Comparison of ENCODE assay signal across 9 mouse cellular contexts in the genomic region with DNA sequence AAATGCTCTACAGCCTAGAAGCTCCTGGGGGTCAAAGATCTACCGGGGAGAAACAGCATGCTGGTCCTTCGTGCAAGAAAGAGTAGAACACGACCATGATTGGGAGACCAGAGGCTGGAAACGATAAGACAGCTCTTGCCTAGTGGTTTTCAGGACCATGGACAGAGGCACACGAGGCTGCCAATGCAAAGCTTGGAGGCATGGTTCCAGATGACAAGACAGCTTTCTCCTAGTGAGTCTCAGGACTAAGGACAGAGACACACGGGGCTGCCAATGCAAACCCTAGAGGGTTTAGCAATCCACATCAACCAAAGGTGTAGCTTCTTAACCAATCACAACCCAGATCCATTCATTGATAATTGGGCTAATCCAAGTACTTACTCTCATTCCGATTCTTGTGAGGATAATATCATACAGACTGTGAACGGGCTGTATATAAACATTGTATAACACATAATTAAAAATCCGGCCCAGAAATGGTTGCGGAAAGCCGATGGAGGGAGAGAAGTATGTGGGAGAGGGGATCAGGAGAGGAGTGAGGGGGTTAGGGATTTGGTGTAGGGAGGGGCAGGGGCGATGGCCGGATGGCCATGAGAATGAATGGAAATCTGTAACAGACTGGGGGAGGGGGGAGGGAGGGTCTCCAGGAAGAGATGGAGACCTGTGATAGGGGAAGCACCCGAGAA.
DNase-seq lines count a peak whose midpoint lies in the region; ATAC-seq and TF ChIP-seq lines count a peak whose summit lies in the region.
"Had no signal": no experiment of that assay in that cellular context is flagged by ENCODE, and none has a peak within 500 bp of the region (broad histone marks: within the 10 kb centered on the region; RNA-seq: fewer than 3 reads in every experiment).

No protein-coding gene starts in this region.

- no peak overlapping the region for H3K4me3 ChIP-seq in lung, embryonic 14.5 days (ENCODE audit: low read depth, low read length)
- H3K4me3 ChIP-seq: megakaryocyte, embryonic 14.5 days had no signal

- peak; percentile 27 to 53 for DNase-seq in gastrocnemius, postnatal 4 days (ENCODE audit: low spot score in 2 of 2)
- no peak for DNase-seq in gastrocnemius, postnatal 36 days
- peak; percentile 97 for DNase-seq in ES-CJ7 (ENCODE audit: low read depth, low spot score)
- peak; percentile 92 for DNase-seq in embryo, embryonic 11 days
- peak; percentile 10 for DNase-seq in induced T-regulatory cell, adult 2 months (ENCODE audit: low read depth)
- peak; percentile 97 for DNase-seq in lung, embryonic 14.5 days
- peak; percentile 80 for DNase-seq in testis, postnatal 10 days (ENCODE audit: low spot score)
- DNase-seq in cerebellum, adult 9-10 months, result no peak

- intact Hi-C loops in gastrocnemius, postnatal 36 days (cut with DNase I), result no loop called here

- H3K36me3 ChIP-seq in lung, embryonic 14.5 days (ENCODE audit: insufficient read depth), result no peaks in the 10 kb centered on the region

- WGBS in lung, embryonic 14.5 days, result 47% methylated on average over 14 of the region's 14 CpGs

- H3K4me1 ChIP-seq in lung, embryonic 14.5 days (ENCODE audit: insufficient read depth), result no peaks in the 10 kb centered on the region
- H3K4me1 ChIP-seq: megakaryocyte, embryonic 14.5 days had no signal

- no peak overlapping the region for H3K27ac ChIP-seq in lung, embryonic 14.5 days (ENCODE audit: low read depth)

- H3K9me3 ChIP-seq in lung, embryonic 14.5 days (ENCODE audit: low read depth, low read length), result no peaks in the 10 kb centered on the region

- TF ChIP-seq CTCF in lung, embryonic 14.5 days (IDR thresholded peaks at IDR 0.05; ENCODE audit: low read depth), result no peak

- no peak overlapping the region for H3K4me2 ChIP-seq in lung, embryonic 14.5 days

- H3K9ac ChIP-seq in lung, embryonic 14.5 days, result no peak overlapping the region

- no peaks in the 10 kb centered on the region for H3K27me3 ChIP-seq in lung, embryonic 14.5 days (ENCODE audit: insufficient read depth, low read length)
- H3K27me3 ChIP-seq: megakaryocyte, embryonic 14.5 days had no signal

- ATAC-seq in lung, embryonic 14.5 days (ENCODE audit: insufficient read depth), result peak; percentile 94

Comparison
In these comparisons a context has a peak if more than half of its experiments do, and no peak if none do; other contexts are left out.
1. DNase-seq: peak in gastrocnemius, postnatal 4 days (2 of 2), ES-CJ7 (single experiment), embryo, embryonic 11 days (single experiment), induced T-regulatory cell, adult 2 months (single experiment), lung, embryonic 14.5 days (single experiment) and testis, postnatal 10 days (single experiment); none in gastrocnemius, postnatal 36 days (0 of 2) and cerebellum, adult 9-10 months (single experiment).